Mouse (Mus musculus): ENCODE measurements around the gene Tap2.

Gene Tap2

DNA sequence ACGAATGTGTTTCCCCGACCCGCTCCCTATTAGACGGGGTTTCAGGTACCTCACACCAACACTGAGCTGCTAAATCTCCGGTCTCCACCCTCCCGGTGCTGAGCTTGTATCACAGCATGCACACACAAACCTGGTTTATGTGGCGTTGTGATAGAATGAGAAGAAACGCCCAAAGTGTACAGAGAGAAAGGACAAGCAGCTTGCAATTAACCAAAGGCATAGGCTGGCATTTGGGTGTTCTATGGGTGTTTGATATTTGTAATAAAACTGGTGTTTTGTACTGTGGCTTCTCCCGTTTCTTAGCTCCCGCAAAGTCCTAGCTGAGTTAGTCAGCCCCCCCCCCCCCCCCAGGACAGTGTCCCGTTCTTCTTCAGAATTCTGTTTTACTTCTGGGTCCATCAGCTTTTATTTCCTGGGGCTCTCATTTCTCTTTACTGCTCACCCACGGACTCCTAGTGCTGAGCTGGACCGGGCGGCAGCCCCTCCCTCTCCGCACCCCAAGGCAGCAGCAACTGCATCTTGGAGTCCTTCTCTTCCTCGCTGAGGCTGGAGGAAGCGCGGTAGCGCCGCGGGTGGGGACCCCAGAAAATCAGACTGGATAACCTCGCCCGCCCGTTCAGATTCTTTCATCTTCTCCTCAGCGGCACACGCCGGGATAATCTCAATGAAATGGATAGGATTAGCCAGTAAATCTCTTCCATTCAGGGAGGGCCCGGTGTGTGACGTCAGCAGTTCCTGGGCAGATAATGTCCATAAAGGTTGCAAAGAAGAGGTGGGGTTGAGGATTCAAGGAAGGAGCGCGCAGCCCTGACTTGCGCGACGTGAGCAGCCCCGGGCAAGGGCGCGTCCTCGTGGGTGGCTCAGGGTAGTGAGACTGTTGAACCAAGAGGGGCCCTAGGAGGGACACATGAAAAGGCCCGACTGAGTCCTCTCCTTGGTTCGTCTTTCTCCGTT lies 6.1 kb upstream of the Tap2 start, which contains the start of gene Psmb8:
Psmb8 (plus strand) TSS at position 781 of the 954 bp plus-strand sequence.
- peak; percentile 80 to 88 for DNase-seq

DNA sequence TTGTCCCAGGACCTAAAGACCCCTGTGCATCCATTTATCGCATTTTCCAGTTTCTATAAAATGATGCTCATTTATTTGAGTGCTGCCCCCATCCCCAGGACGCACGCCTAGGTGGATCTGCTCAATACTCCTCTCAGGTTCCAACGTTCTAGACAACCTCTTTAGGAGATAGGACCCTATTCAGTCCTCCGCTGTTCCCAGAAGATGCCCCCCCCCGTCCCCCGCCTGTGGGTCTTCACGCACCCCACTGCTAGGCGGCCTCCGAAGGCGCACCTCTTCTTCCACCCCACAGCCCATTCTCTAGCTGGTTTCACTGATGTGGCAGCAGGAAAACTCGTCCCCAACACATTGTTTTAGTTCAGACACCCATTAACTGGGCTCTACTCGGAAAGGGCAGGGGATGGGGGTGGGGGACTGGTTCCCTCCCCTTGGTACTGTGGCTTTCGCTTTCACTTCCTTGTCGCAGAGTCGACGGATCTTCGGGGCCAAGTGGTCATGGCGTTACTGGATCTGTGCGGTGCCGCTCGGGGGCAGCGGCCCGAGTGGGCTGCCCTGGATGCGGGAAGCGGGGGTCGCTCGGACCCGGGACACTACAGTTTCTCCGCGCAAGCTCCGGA lies 5.3 kb upstream of the Tap2 start:
- DNase-seq: peak; percentile 76 to 81

- no peak for DNase-seq
Measured at GRCm38 (mm10) chr17:34198521-34198912, 4.8 kb upstream of the Tap2 start.

GRCm38 (mm10) chr17:34199050-34199619 lies 4.2 kb upstream of the Tap2 start:
- no peak for DNase-seq

GRCm38 (mm10) chr17:34200047-34200446 lies 3.3 kb upstream of the Tap2 start:
- no peak for DNase-seq

- no peak for DNase-seq
Measured at GRCm38 (mm10) chr17:34200772-34201505, 2.4 kb upstream of the Tap2 start.

- DNase-seq: no peak
Measured at GRCm38 (mm10) chr17:34201506-34202055, 1.7 kb upstream of the Tap2 start.

- no peak for DNase-seq
Measured at GRCm38 (mm10) chr17:34202760-34203442, 426 bp upstream of the Tap2 start.

- peak; percentile 88 to 94 for DNase-seq
Measured at GRCm38 (mm10) chr17:34204303-34205010, 1.1 kb downstream of the Tap2 start.

GRCm38 (mm10) chr17:34205021-34205745 lies 1.9 kb downstream of the Tap2 start:
- no peak for DNase-seq

DNA sequence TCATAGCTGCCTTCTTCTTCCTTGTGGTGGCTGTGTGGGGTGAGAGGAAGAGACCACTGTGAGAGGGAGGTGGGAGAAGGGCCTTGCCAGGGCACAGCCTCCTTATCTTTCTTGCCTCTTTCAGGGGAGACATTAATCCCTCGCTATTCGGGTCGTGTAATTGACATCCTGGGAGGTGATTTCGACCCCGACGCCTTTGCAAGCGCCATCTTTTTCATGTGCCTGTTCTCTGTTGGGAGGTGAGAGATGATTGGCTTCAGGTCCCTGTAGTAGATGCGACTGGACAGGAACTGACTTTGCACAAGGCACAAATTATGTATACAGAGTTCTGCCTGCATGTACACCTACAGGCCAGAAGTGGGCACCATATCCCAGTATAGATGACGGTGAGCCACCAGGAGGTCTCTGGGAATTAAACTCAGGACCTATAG lies 2.4 kb downstream of the Tap2 start:
- peak in 1 of 2 experiments; percentile 20 for DNase-seq

DNA sequence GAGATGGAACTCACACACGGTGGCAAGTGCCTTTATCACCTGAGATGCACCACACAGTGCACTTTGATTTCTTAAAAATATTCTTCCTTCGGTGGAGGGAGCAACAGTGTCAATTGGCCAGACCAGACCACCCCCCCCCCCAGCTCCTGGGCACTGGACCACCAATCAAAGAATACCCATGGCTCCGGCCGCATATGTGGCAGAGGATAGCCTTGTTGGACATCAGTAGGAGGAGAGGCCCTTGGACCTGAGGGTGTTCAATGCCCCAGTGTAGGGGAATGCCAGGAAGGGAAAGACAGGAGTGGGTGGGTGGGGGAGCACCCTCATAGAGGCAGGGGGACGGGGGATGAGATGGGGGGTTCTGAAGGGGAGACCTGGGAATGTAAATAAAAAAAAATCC lies 3.4 kb downstream of the Tap2 start:
- DNase-seq: peak in 1 of 2 experiments; percentile 2

DNA sequence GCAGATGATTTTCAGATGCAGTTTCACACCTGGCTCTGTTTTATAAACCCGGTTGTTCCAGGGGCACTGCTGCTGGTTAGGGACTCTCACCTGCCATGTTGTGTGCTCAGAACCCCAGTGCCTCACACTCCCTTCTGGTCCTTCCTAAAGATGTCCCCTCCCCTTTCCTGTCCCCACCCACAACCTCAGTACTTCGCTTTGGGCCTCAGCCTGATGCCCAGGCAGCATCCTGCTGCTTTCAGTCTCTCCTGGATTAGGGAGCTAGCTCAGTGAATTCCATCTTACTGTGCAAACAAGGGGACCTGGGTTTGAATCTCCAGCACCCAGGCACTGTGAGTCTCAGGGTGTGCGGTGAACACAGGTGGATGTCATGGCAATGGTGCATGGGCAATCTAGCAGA lies 4.1 kb downstream of the Tap2 start:
- peak in 1 of 2 experiments; percentile 21 for DNase-seq

GRCm38 (mm10) chr17:34207866-34208265 lies 4.5 kb downstream of the Tap2 start:
- DNase-seq: peak in 1 of 2 experiments; percentile 4

- no peak for DNase-seq
Measured at GRCm38 (mm10) chr17:34208421-34208820, 5.1 kb downstream of the Tap2 start.

GRCm38 (mm10) chr17:34209680-34210079 lies 6.4 kb downstream of the Tap2 start:
- DNase-seq: peak in 1 of 2 experiments; percentile 18

DNA sequence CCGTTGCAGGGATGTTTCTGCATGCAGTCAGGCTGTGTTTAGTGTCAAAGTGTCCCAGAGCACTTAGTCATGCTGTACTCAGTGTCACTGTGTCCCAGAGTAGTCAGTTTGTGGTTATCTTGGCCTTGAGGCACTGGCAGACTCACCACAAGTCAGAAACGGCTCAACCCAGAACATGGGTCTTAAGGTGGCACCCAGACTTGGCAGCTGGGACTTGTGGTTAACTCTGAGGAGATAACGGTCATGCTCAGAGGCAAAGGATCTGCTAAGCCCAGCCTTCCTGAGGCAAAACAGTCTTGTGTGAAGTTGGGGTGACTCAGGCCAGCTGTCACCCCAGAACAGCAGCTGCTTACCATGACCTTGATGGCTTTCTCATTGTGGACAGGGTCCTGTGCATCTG lies 7.3 kb downstream of the Tap2 start:
- DNase-seq: peak in 1 of 2 experiments; percentile 5

- peak in 1 of 2 experiments; percentile 22 for DNase-seq
Measured at GRCm38 (mm10) chr17:34211746-34212365, 8.5 kb downstream of the Tap2 start.

- DNase-seq: peak in 1 of 2 experiments; percentile 3
Measured at GRCm38 (mm10) chr17:34213936-34214335, 10.6 kb downstream of the Tap2 start.

GRCm38 (mm10) chr17:34215176-34215575 lies 11.8 kb downstream of the Tap2 start:
- DNase-seq: peak in 1 of 2 experiments; percentile 3
